Mouse (Mus musculus) neural tube, embryonic 14.5 days (tissue): Measurements from ENCODE around the gene Tigar. TPM values are rescaled to one million over a fixed set of nuclear protein-coding genes. Genes with fewer than 3 reads are reported as not detected.
A peak's percentile ranks its signal among the peaks of the same experiment; 100 is the strongest.

Experiments used
- ATAC-seq: fragments of 200-750 bp; cut with Nextera tagmentation; 2 replicates; pipeline ENCODE4 v1.8.0; 2017; ENCODE audit warnings: low read depth, mild to moderate bottlenecking, moderate TSS enrichment, moderate library complexity
- H3K27ac ChIP-seq: fragments of 300-500 bp; sonication (generic); 2 replicates; pipeline ENCODE4 v1.5.1; 2014; ENCODE audit warnings: low read depth, mild to moderate bottlenecking, control low read depth, low read length, moderate library complexity, mixed read lengths
- H3K27me3 ChIP-seq: fragments of 300-500 bp; sonication (generic); 2 replicates; pipeline ENCODE4 v1.6.1; 2014; ENCODE audit warnings: low read length; ENCODE audit not compliant: control insufficient read depth, insufficient read depth
- H3K36me3 ChIP-seq: fragments of 300-500 bp; sonication (generic); 2 replicates; pipeline ENCODE4 v1.6.1; 2014; ENCODE audit warnings: low read length, mixed read lengths; ENCODE audit not compliant: control insufficient read depth, insufficient read depth
- H3K4me1 ChIP-seq: fragments of 300-500 bp; sonication (generic); 2 replicates; pipeline ENCODE4 v1.6.1; 2014; ENCODE audit warnings: low read length; ENCODE audit not compliant: control insufficient read depth, insufficient read depth
- H3K4me2 ChIP-seq: fragments of 300-500 bp; sonication (generic); 2 replicates; pipeline ENCODE4 v1.6.1; 2014; ENCODE audit warnings: mild to moderate bottlenecking, low read depth, low read length, control low read depth
- H3K4me3 ChIP-seq: fragments of 300-500 bp; sonication (generic); 2 replicates; pipeline ENCODE4 v1.5.1; 2014; ENCODE audit warnings: low read depth, low read length, control low read depth, mixed read lengths
- H3K9ac ChIP-seq: fragments of 300-500 bp; sonication (generic); replicated peaks from 2 replicates; pipeline ENCODE4 v1.6.1; 2014; ENCODE audit warnings: low read depth, mild to moderate bottlenecking, control low read depth, low read length, mixed read lengths
- H3K9me3 ChIP-seq: fragments of 300-500 bp; sonication (generic); 2 replicates; pipeline ENCODE4 v1.6.1; 2016; ENCODE audit warnings: low read length; ENCODE audit not compliant: control insufficient read depth
- WGBS: fragments of 180-500 bp; shearing (Covaris S2); extraction: QIAGEN DNeasy Blood & Tissue Kit; methylation state at CpG from one replicate; pipeline ENCODE4 v1.1.7; 2014; 5-methylcytosine and 5-hydroxymethylcytosine counted together
- polyA plus RNA-seq: library from polyadenylated mRNA; unstranded; fragments of >200 nt; fragmentation: Nextera tagmentation; extraction: Ambion mirVana; gene quantifications from 2 replicates; pipeline ENCODE4 v1.2.1, GENCODE M21; 2014

The Tigar gene
- 4.2 and 6.7 TPM in 2 replicates for polyA plus RNA-seq

- no peaks in the 10 kb centered on the region for H3K9me3 ChIP-seq
Observed at GRCm38 (mm10) chr6:127109402-127109930, at the start of gene Tigar. Tigar (minus strand) TSS chr6:127109557.

GRCm38 (mm10) chr6:127157321-127157720, 48.0 kb upstream of the Tigar start:
- Histone ChIP-seq H3K9me3 (no peaks in the 10 kb centered on the region), H3K4me1 (peaks cover 14% of the 10 kb centered on the region), H3K4me3 (no peak overlapping the region), H3K27me3 (peaks cover 21% of the 10 kb centered on the region), H3K36me3 (no peaks in the 10 kb centered on the region), H3K4me2 (no peak overlapping the region), H3K9ac (no peak overlapping the region), H3K27ac (no peak overlapping the region)
- no peak for ATAC-seq
- WGBS, result 43% methylated on average over 1 of the region's 1 CpGs

More at GRCm38 (mm10) chr6:127109402-127109930, at the start of gene Tigar:
- H3K9ac ChIP-seq, result peak within 1 kb of the TSS; percentile 48
- ATAC-seq, result peak; percentile 100
- H3K4me2 ChIP-seq, result peak within 1 kb of the TSS; percentile 80
- under 1% methylated on average over 37 of the region's 37 CpGs for WGBS
- no peaks in the 10 kb centered on the region for H3K36me3 ChIP-seq
- no peaks in the 10 kb centered on the region for H3K27me3 ChIP-seq
- no peaks in the 10 kb centered on the region; the same call in 1 of the 2 replicates for H3K4me1 ChIP-seq
- H3K27ac ChIP-seq, result 0 out of 2 replicates have a peak within 1 kb of the TSS, but pooled peaks have one; percentile 28
- H3K4me3 ChIP-seq, result peak within 1 kb of the TSS; percentile 60

GRCm38 (mm10) chr6:127155468-127155867, 46.1 kb upstream of the Tigar start:
- ATAC-seq, result no peak
- no peaks in the 10 kb centered on the region for H3K36me3 ChIP-seq
- whole genome bisulfite sequencing, result under 1% methylated on average over 15 of the region's 15 CpGs
- H3K27ac ChIP-seq, result no peak overlapping the region
- H3K9ac ChIP-seq, result no peak overlapping the region
- peak overlapping the region; percentile 70 for H3K4me2 ChIP-seq
- H3K4me1 ChIP-seq, result peaks cover 26% of the 10 kb centered on the region
- H3K4me3 ChIP-seq, result peak overlapping the region; percentile 25
- peaks cover 28% of the 10 kb centered on the region for H3K27me3 ChIP-seq
- no peaks in the 10 kb centered on the region for H3K9me3 ChIP-seq

GRCm38 (mm10) chr6:127154708-127155268, 45.4 kb upstream of the Tigar start:
- Histone ChIP-seq H3K9me3 (no peaks in the 10 kb centered on the region), H3K4me3 (peak overlapping the region; percentile 25), H3K27ac (no peak overlapping the region), H3K27me3 (peaks cover 28% of the 10 kb centered on the region), H3K36me3 (no peaks in the 10 kb centered on the region), H3K4me1 (peaks cover 33% of the 10 kb centered on the region), H3K4me2 (peak overlapping the region; percentile 70), H3K9ac (0 out of 2 replicates have a peak overlapping the region, but pooled peaks have one; percentile 3)
- ATAC-seq, result no peak
- under 1% methylated on average over 33 of the region's 34 CpGs for WGBS

- Histone ChIP-seq H3K9ac (0 out of 2 replicates have a peak overlapping the region, but pooled peaks have one; percentile 16), H3K4me2 (peak overlapping the region; percentile 70), H3K4me3 (peak overlapping the region; percentile 29), H3K27me3 (peaks cover 28% of the 10 kb centered on the region), H3K4me1 (peaks cover 39% of the 10 kb centered on the region), H3K36me3 (no peaks in the 10 kb centered on the region), H3K27ac (no peak overlapping the region), H3K9me3 (no peaks in the 10 kb centered on the region)
- ATAC-seq, result no peak
- under 1% methylated on average over 30 of the region's 30 CpGs for WGBS
Observed at GRCm38 (mm10) chr6:127153972-127154707, 44.8 kb upstream of the Tigar start.

- Histone ChIP-seq H3K4me3 (peak overlapping the region; percentile 29; the same call in 1 of the 2 replicates), H3K36me3 (no peaks in the 10 kb centered on the region), H3K9me3 (no peaks in the 10 kb centered on the region), H3K27ac (no peak overlapping the region), H3K4me1 (peaks cover 39% of the 10 kb centered on the region), H3K4me2 (peak overlapping the region; percentile 70; the same call in 1 of the 2 replicates), H3K27me3 (peaks cover 28% of the 10 kb centered on the region), H3K9ac (no peak overlapping the region)
- no peak for ATAC-seq
- WGBS, result under 1% methylated on average over 26 of the region's 28 CpGs
Observed at GRCm38 (mm10) chr6:127153296-127153800, 44.0 kb upstream of the Tigar start.

GRCm38 (mm10) chr6:127152106-127152951, 43.0 kb upstream of the Tigar start, which contains the start of gene Ccnd2:
Ccnd2 (minus strand) TSS chr6:127152193.
- H3K27ac ChIP-seq, result no peak within 1 kb of the TSS
- peaks cover 28% of the 10 kb centered on the region for H3K27me3 ChIP-seq
- H3K36me3 ChIP-seq, result no peaks in the 10 kb centered on the region
- peak within 1 kb of the TSS; percentile 70 for H3K4me2 ChIP-seq
- no peaks in the 10 kb centered on the region for H3K9me3 ChIP-seq
- H3K4me1 ChIP-seq, result peaks cover 39% of the 10 kb centered on the region
- ATAC-seq, result peak; percentile 47
- peak within 1 kb of the TSS; percentile 35 for H3K9ac ChIP-seq
- under 1% methylated on average over 39 of the region's 40 CpGs for WGBS
- H3K4me3 ChIP-seq, result peak within 1 kb of the TSS; percentile 29

- H3K4me2 ChIP-seq, result peak overlapping the region; percentile 70
- H3K27ac ChIP-seq, result no peak overlapping the region
- WGBS, result under 1% methylated on average over 28 of the region's 29 CpGs
- H3K36me3 ChIP-seq, result no peaks in the 10 kb centered on the region
- no peaks in the 10 kb centered on the region for H3K9me3 ChIP-seq
- peaks cover 28% of the 10 kb centered on the region for H3K27me3 ChIP-seq
- peak; percentile 10; the same call in 1 of the 2 replicates for ATAC-seq
- H3K9ac ChIP-seq, result peak overlapping the region; percentile 35
- peak overlapping the region; percentile 29 for H3K4me3 ChIP-seq
- H3K4me1 ChIP-seq, result peaks cover 39% of the 10 kb centered on the region
Observed at GRCm38 (mm10) chr6:127151565-127152105, 42.3 kb upstream of the Tigar start.
